Mouse (Mus musculus) lung, postnatal 0 days (tissue): ENCODE data around the gene Thra. TPM values are rescaled to one million over a fixed set of nuclear protein-coding genes. Genes with fewer than 3 reads are reported as not detected.

Source experiments
- ATAC-seq: fragments of 200-750 bp; cut with Nextera tagmentation; 2 replicates; pipeline ENCODE4 v1.8.0; 2017; ENCODE audit warnings: moderate library complexity
- DNase-seq: peaks from one replicate; pipeline ENCODE4 v3.0.0-alpha.2; 2016; ENCODE audit warnings: low spot score
- H3K27ac ChIP-seq: fragments of 300-500 bp; sonication (generic); 2 replicates; pipeline ENCODE4 v1.5.1; 2014; ENCODE audit warnings: antibody characterized with exemption, mild to moderate bottlenecking, low read length, mixed read lengths
- H3K27me3 ChIP-seq: fragments of 300-500 bp; sonication (generic); replicated peaks from 2 replicates; pipeline ENCODE4 v1.6.1; 2014; ENCODE audit warnings: low read length, mixed read lengths; ENCODE audit not compliant: insufficient read depth
- H3K36me3 ChIP-seq: fragments of 300-500 bp; sonication (generic); 2 replicates; pipeline ENCODE4 v1.6.1; 2014; ENCODE audit warnings: low read length, mixed read lengths; ENCODE audit not compliant: insufficient read depth
- H3K4me1 ChIP-seq: fragments of 300-500 bp; sonication (generic); 2 replicates; pipeline ENCODE4 v1.6.1; 2014; ENCODE audit warnings: antibody characterized with exemption, low read depth, low read length, mixed read lengths; ENCODE audit not compliant: insufficient read depth
- H3K4me2 ChIP-seq: fragments of 300-500 bp; sonication (generic); replicated peaks from 2 replicates; pipeline ENCODE4 v1.6.1; 2014; ENCODE audit warnings: low read depth, mild to moderate bottlenecking, low read length, moderate library complexity, mixed read lengths
- H3K4me3 ChIP-seq: fragments of 300-500 bp; sonication (generic); 2 replicates; pipeline ENCODE4 v1.5.1; 2014; ENCODE audit warnings: low read depth, low read length
- H3K9ac ChIP-seq: fragments of 300-500 bp; sonication (generic); replicated peaks from 2 replicates; pipeline ENCODE4 v1.6.1; 2014; ENCODE audit warnings: low read depth, mild to moderate bottlenecking
- H3K9me3 ChIP-seq: fragments of 300-500 bp; sonication (generic); 2 replicates; pipeline ENCODE4 v1.6.1; 2016; ENCODE audit warnings: low read length, mixed read lengths
- CTCF ChIP-seq: IDR thresholded peaks from 2 replicates; pipeline ENCODE4 v1.5.1; 2016; ENCODE audit warnings: antibody characterized with exemption, mild to moderate bottlenecking
- EP300 ChIP-seq: IDR thresholded peaks from 2 replicates; pipeline ENCODE4 v1.6.1; 2016; ENCODE audit warnings: antibody characterized with exemption, mild to moderate bottlenecking, control low read depth
- WGBS: fragments of 180-500 bp; shearing (Covaris S2); extraction: QIAGEN DNeasy Blood & Tissue Kit; methylation state at CpG from one replicate; pipeline ENCODE4 v1.1.7; 2014; 5-methylcytosine and 5-hydroxymethylcytosine counted together
- polyA plus RNA-seq: library from polyadenylated mRNA; unstranded; fragments of >200 nt; fragmentation: Nextera tagmentation; extraction: Ambion mirVana; gene quantifications from 2 replicates; pipeline ENCODE4 v1.2.1, GENCODE M21; 2015

Thra gene
- polyA plus RNA-seq, 1 experiment from 2014 or later = 38.1 TPM

GRCm38 (mm10) chr11:98751221-98751782 lies 10.9 kb downstream of the Thra start:
- 14% methylated on average over 6 of the region's 6 CpGs for WGBS
- Histone ChIP-seq H3K36me3 (0 out of 2 replicates have a peak, but pooled peaks cover 3% of the 10 kb centered on the region), H3K27ac (peak overlapping the region; percentile 83), H3K4me3 (no peak overlapping the region), H3K4me2 (peak overlapping the region; percentile 30), H3K9me3 (no peaks in the 10 kb centered on the region), H3K9ac (no peak overlapping the region), H3K27me3 (no peaks in the 10 kb centered on the region), H3K4me1 (peaks cover 72% of the 10 kb centered on the region)
- peak; percentile 75 for DNase-seq
- ATAC-seq = peak; percentile 18
- no peak for TF ChIP-seq EP300
- no peak for TF ChIP-seq CTCF

GRCm38 (mm10) chr11:98752562-98753140 lies 12.2 kb downstream of the Thra start:
- TF ChIP-seq CTCF (no peak), EP300 (no peak)
- Histone ChIP-seq H3K36me3 (0 out of 2 replicates have a peak, but pooled peaks cover 5% of the 10 kb centered on the region), H3K4me3 (no peak overlapping the region), H3K9me3 (no peaks in the 10 kb centered on the region), H3K27ac (peak overlapping the region; percentile 47), H3K27me3 (no peaks in the 10 kb centered on the region), H3K9ac (no peak overlapping the region), H3K4me1 (peaks cover 62% of the 10 kb centered on the region), H3K4me2 (no peak overlapping the region)
- 69% methylated on average over 10 of the region's 10 CpGs for WGBS
- ATAC-seq (no peak), DNase-seq (no peak)

- no peak for ATAC-seq
- 0 out of 2 replicates have a peak, but pooled peaks cover 5% of the 10 kb centered on the region for H3K36me3 ChIP-seq
- no peak overlapping the region for H3K4me2 ChIP-seq
- DNase-seq = no peak
- H3K27me3 ChIP-seq = no peaks in the 10 kb centered on the region
- H3K4me3 ChIP-seq = no peak overlapping the region
- H3K27ac ChIP-seq = peak overlapping the region; percentile 79
- no peaks in the 10 kb centered on the region for H3K9me3 ChIP-seq
- peaks cover 56% of the 10 kb centered on the region for H3K4me1 ChIP-seq
- no peak overlapping the region for H3K9ac ChIP-seq
- no peak for TF ChIP-seq CTCF
- TF ChIP-seq EP300 = no peak
- 86% methylated on average over 5 of the region's 5 CpGs for WGBS
These were observed 12.8 kb downstream of the Thra start for GRCm38 (mm10) chr11:98753264-98753663.

GRCm38 (mm10) chr11:98754151-98754620 lies 13.7 kb downstream of the Thra start:
- DNase-seq = peak; percentile 69
- Histone ChIP-seq H3K4me2 (0 out of 2 replicates have a peak overlapping the region, but pooled peaks have one; percentile 8), H3K4me3 (no peak overlapping the region), H3K27ac (peak overlapping the region; percentile 79), H3K4me1 (peaks cover 48% of the 10 kb centered on the region), H3K9ac (no peak overlapping the region), H3K36me3 (0 out of 2 replicates have a peak, but pooled peaks cover 5% of the 10 kb centered on the region), H3K27me3 (no peaks in the 10 kb centered on the region), H3K9me3 (no peaks in the 10 kb centered on the region)
- TF ChIP-seq EP300 (no peak; the same call in 1 of the 2 replicates), CTCF (peak; percentile 17; the same call in 1 of the 2 replicates)
- ATAC-seq = peak; percentile 34; the same call in 1 of the 2 replicates
- 46% methylated on average over 9 of the region's 9 CpGs for WGBS

- no peaks in the 10 kb centered on the region for H3K27me3 ChIP-seq
- 22% methylated on average over 7 of the region's 7 CpGs for WGBS
- H3K9ac ChIP-seq = no peak overlapping the region; the same call in 1 of the 2 replicates
- H3K9me3 ChIP-seq = no peaks in the 10 kb centered on the region
- 0 out of 2 replicates have a peak, but pooled peaks cover 5% of the 10 kb centered on the region for H3K36me3 ChIP-seq
- H3K27ac ChIP-seq = peak overlapping the region; percentile 79
- ATAC-seq (peak; percentile 61), DNase-seq (peak; percentile 85)
- H3K4me3 ChIP-seq = no peak overlapping the region
- H3K4me1 ChIP-seq = peaks cover 45% of the 10 kb centered on the region
- TF ChIP-seq EP300 = 0 out of 2 replicates have a peak, but pooled peaks have one; percentile 6
- peak; percentile 99 for TF ChIP-seq CTCF
- H3K4me2 ChIP-seq = no peak overlapping the region
These were observed 14.3 kb downstream of the Thra start for GRCm38 (mm10) chr11:98754621-98755181.

- H3K4me1 ChIP-seq = peaks cover 35% of the 10 kb centered on the region
These were observed 15.4 kb downstream of the Thra start for GRCm38 (mm10) chr11:98755726-98756380.

More at GRCm38 (mm10) chr11:98755726-98756380, 15.4 kb downstream of the Thra start:
- WGBS = 95% methylated on average over 6 of the region's 6 CpGs
- Histone ChIP-seq H3K4me2 (no peak overlapping the region), H3K9me3 (no peaks in the 10 kb centered on the region), H3K27me3 (no peaks in the 10 kb centered on the region), H3K4me3 (no peak overlapping the region), H3K9ac (no peak overlapping the region), H3K27ac (no peak overlapping the region), H3K36me3 (0 out of 2 replicates have a peak, but pooled peaks cover 5% of the 10 kb centered on the region)
- DNase-seq (no peak), ATAC-seq (no peak)
- TF ChIP-seq CTCF = no peak
- no peak for TF ChIP-seq EP300
